Mouse (Mus musculus) liver, embryonic 14.5 days (tissue): ENCODE data around the gene Btg1-ps1. TPM values are rescaled to one million over a fixed set of nuclear protein-coding genes. Genes with fewer than 3 reads are reported as not detected.

Experiments used
- ATAC-seq: fragments of 200-750 bp; cut with Nextera tagmentation; 2 replicates; pipeline ENCODE4 v1.8.0; 2017; ENCODE audit warnings: moderate number of reproducible peaks, mild to moderate bottlenecking, moderate library complexity; ENCODE audit not compliant: insufficient read depth
- DNase-seq, 3 experiments: peaks; one replicate each; pipeline ENCODE4 v3.0.0-alpha.2; 2012 to 2013; ENCODE audit warnings: low read depth in 3 of 3, low spot score in 3 of 3
- H3K27ac ChIP-seq: fragments of 300-500 bp; sonication (generic); 2 replicates; pipeline ENCODE4 v1.5.1; 2014; ENCODE audit warnings: moderate library complexity, mild to moderate bottlenecking, control low read depth, inconsistent platforms
- H3K27me3 ChIP-seq: fragments of 300-500 bp; sonication (generic); 2 replicates; pipeline ENCODE4 v1.6.1; 2014; ENCODE audit warnings: mild to moderate bottlenecking, low read length, moderate library complexity; ENCODE audit not compliant: control insufficient read depth, insufficient read depth
- H3K36me3 ChIP-seq: fragments of 300-500 bp; sonication (generic); replicated peaks from 2 replicates; pipeline ENCODE4 v1.6.1; 2014; ENCODE audit warnings: low read depth; ENCODE audit not compliant: control insufficient read depth, insufficient read depth
- H3K4me1 ChIP-seq, 2 experiments: fragments of 200-500 bp in 1 of 2; fragments of 300-500 bp in 1 of 2; sonication (generic) in 1 of 2; replicated peaks; 2 replicates each; pipeline ENCODE4 v1.6.1; 2012 to 2014; ENCODE audit warnings: antibody characterized with exemption in 1 of 2, inconsistent platforms in 1 of 2, low read length in 1 of 2; ENCODE audit not compliant: control insufficient read depth in 2 of 2, insufficient read depth in 2 of 2
- H3K4me2 ChIP-seq: fragments of 300-500 bp; sonication (generic); 2 replicates; pipeline ENCODE4 v1.6.1; 2014; ENCODE audit warnings: low read depth, mild to moderate bottlenecking, control low read depth, moderate library complexity
- H3K4me3 ChIP-seq, 2 experiments: fragments of 200-500 bp in 1 of 2; fragments of 300-500 bp in 1 of 2; sonication (generic) in 1 of 2; 2 replicates each; pipeline ENCODE4 v1.5.1; 2012 to 2014; ENCODE audit warnings: low read depth in 2 of 2, low read length in 2 of 2, mild to moderate bottlenecking in 2 of 2, control low read depth in 1 of 2, inconsistent platforms in 1 of 2, moderate library complexity in 1 of 2; ENCODE audit not compliant: insufficient read depth in 1 of 2
- H3K9ac ChIP-seq: fragments of 300-500 bp; sonication (generic); replicated peaks from 2 replicates; pipeline ENCODE4 v1.6.1; 2014; ENCODE audit warnings: mild to moderate bottlenecking, control low read depth, moderate library complexity
- H3K9me3 ChIP-seq: fragments of 300-500 bp; sonication (generic); 2 replicates; pipeline ENCODE4 v1.6.1; 2016; ENCODE audit warnings: low read length, mixed read lengths; ENCODE audit not compliant: control insufficient read depth
- CTCF ChIP-seq: IDR thresholded peaks from 2 replicates; pipeline ENCODE4 v1.5.1; 2016; ENCODE audit warnings: antibody characterized with exemption, low read depth, control low read depth
- EP300 ChIP-seq: IDR thresholded peaks from 2 replicates; pipeline ENCODE4 v1.6.1; 2016; ENCODE audit warnings: antibody characterized with exemption, low read depth
- WGBS: fragments of 180-500 bp; shearing (Covaris S2); extraction: QIAGEN DNeasy Blood & Tissue Kit; methylation state at CpG from one replicate; pipeline ENCODE4 v1.1.7; 2014; ENCODE audit not compliant: insufficient replicate concordance; 5-methylcytosine and 5-hydroxymethylcytosine counted together
- polyA plus RNA-seq, 2 experiments: library from polyadenylated mRNA; depleted of rRNA in 1 of 2; stranded (reverse) in 1 of 2; unstranded in 1 of 2; fragments of >200 nt; fragmentation: Nextera tagmentation in 1 of 2; extraction: Ambion mirVana in 1 of 2; gene quantifications; 2 replicates each; pipeline versions ENCODE4 v1.2.1 to v1.2.3; 2012 to 2014

Gene Btg1-ps1
- polyA plus RNA-seq, 2 experiments: not detected

- Histone ChIP-seq H3K4me2 (no peak overlapping the region), H3K36me3 (no peaks in the 10 kb centered on the region), H3K27ac (no peak overlapping the region), H3K4me3 (no peak overlapping the region), H3K4me1 (no peaks in the 10 kb centered on the region), H3K9ac (no peak overlapping the region), H3K9me3 (no peaks in the 10 kb centered on the region), H3K27me3 (no peaks in the 10 kb centered on the region)
- no peak for TF ChIP-seq CTCF
- TF ChIP-seq EP300: no peak
- WGBS: 46% methylated on average over 2 of the region's 2 CpGs
- ATAC-seq (no peak), DNase-seq (no peak)
These were observed 15.2 kb upstream of the Btg1-ps1 start for GRCm38 (mm10) chrX:38033841-38034240.

- no peak for TF ChIP-seq EP300
- no peak for TF ChIP-seq CTCF
- H3K4me2 ChIP-seq: no peak overlapping the region
- no peaks in the 10 kb centered on the region for H3K27me3 ChIP-seq
- WGBS: 12% methylated on average over 2 of the region's 2 CpGs
- no peaks in the 10 kb centered on the region for H3K4me1 ChIP-seq
- H3K36me3 ChIP-seq: no peaks in the 10 kb centered on the region
- DNase-seq: no peak
- no peak overlapping the region for H3K4me3 ChIP-seq
- no peak overlapping the region for H3K9ac ChIP-seq
- H3K9me3 ChIP-seq: no peaks in the 10 kb centered on the region
- no peak for ATAC-seq
- H3K27ac ChIP-seq: no peak overlapping the region
These were observed 9.9 kb downstream of the Btg1-ps1 start for GRCm38 (mm10) chrX:38008756-38009155.

Other genes with a start within 250 kb of the Btg1-ps1 start
- gene Rhox5, start 214.0 kb downstream of the Btg1-ps1 start, polyA plus RNA-seq (2012; rRNA removed): 0.47 and 1.2 TPM in 2 replicates
- gene Rhox5, start 214.0 kb downstream of the Btg1-ps1 start, polyA plus RNA-seq (2014; fragmentation: Nextera tagmentation; extraction: Ambion mirVana): 1.3 TPM in 2 replicates
- gene Rhox6, start 191.9 kb downstream of the Btg1-ps1 start, polyA plus RNA-seq (2012; rRNA removed): not detected in 2 replicates
- gene Rhox6, start 191.9 kb downstream of the Btg1-ps1 start, polyA plus RNA-seq (2014; fragmentation: Nextera tagmentation; extraction: Ambion mirVana): not detected in 2 replicates
- gene Rhox7a, start 187.1 kb downstream of the Btg1-ps1 start, polyA plus RNA-seq (2012; rRNA removed): not detected in 2 replicates
- not detected in 2 replicates for gene Rhox7a, start 187.1 kb downstream of the Btg1-ps1 start, polyA plus RNA-seq (2014; fragmentation: Nextera tagmentation; extraction: Ambion mirVana)
- gene Rhox8, start 139.9 kb downstream of the Btg1-ps1 start, polyA plus RNA-seq (2012; rRNA removed): not detected in 2 replicates
- gene Rhox8, start 139.9 kb downstream of the Btg1-ps1 start, polyA plus RNA-seq (2014; fragmentation: Nextera tagmentation; extraction: Ambion mirVana): not detected in 2 replicates
- gene Rhox7b, start 121.6 kb downstream of the Btg1-ps1 start, polyA plus RNA-seq (2012; rRNA removed): not detected in 2 replicates
- gene Rhox7b, start 121.6 kb downstream of the Btg1-ps1 start, polyA plus RNA-seq (2014; fragmentation: Nextera tagmentation; extraction: Ambion mirVana): not detected in 2 replicates
- not detected in 2 replicates for gene Rhox9, start 117.0 kb downstream of the Btg1-ps1 start, polyA plus RNA-seq (2012; rRNA removed)
- gene Rhox9, start 117.0 kb downstream of the Btg1-ps1 start, polyA plus RNA-seq (2014; fragmentation: Nextera tagmentation; extraction: Ambion mirVana): not detected in 2 replicates
- gene Btg1-ps2, start 24.3 kb upstream of the Btg1-ps1 start, polyA plus RNA-seq (2012; rRNA removed): not detected in 2 replicates
- not detected in 2 replicates for gene Btg1-ps2, start 24.3 kb upstream of the Btg1-ps1 start, polyA plus RNA-seq (2014; fragmentation: Nextera tagmentation; extraction: Ambion mirVana)
- not detected in 2 replicates for gene Rhox10, start 47.7 kb upstream of the Btg1-ps1 start, polyA plus RNA-seq (2012; rRNA removed)
- gene Rhox10, start 47.7 kb upstream of the Btg1-ps1 start, polyA plus RNA-seq (2014; fragmentation: Nextera tagmentation; extraction: Ambion mirVana): not detected in 2 replicates
- not detected in 2 replicates for gene Rhox11, start 66.3 kb upstream of the Btg1-ps1 start, polyA plus RNA-seq (2012; rRNA removed)
- not detected in 2 replicates for gene Rhox11, start 66.3 kb upstream of the Btg1-ps1 start, polyA plus RNA-seq (2014; fragmentation: Nextera tagmentation; extraction: Ambion mirVana)
- not detected in 2 replicates for gene Rhox12, start 92.1 kb upstream of the Btg1-ps1 start, polyA plus RNA-seq (2012; rRNA removed)
- gene Rhox12, start 92.1 kb upstream of the Btg1-ps1 start, polyA plus RNA-seq (2014; fragmentation: Nextera tagmentation; extraction: Ambion mirVana): not detected in 2 replicates
- not detected in 2 replicates for gene Rhox13, start 102.4 kb upstream of the Btg1-ps1 start, polyA plus RNA-seq (2012; rRNA removed)
- gene Rhox13, start 102.4 kb upstream of the Btg1-ps1 start, polyA plus RNA-seq (2014; fragmentation: Nextera tagmentation; extraction: Ambion mirVana): not detected in 2 replicates
- gene Zbtb33, start 171.0 kb upstream of the Btg1-ps1 start, polyA plus RNA-seq (2012; rRNA removed): 1.5 and 2.6 TPM in 2 replicates
- 1.2 and 1.3 TPM in 2 replicates for gene Zbtb33, start 171.0 kb upstream of the Btg1-ps1 start, polyA plus RNA-seq (2014; fragmentation: Nextera tagmentation; extraction: Ambion mirVana)
- 0.41 and 0.44 TPM in 2 replicates for gene Tmem255a, start 233.6 kb upstream of the Btg1-ps1 start, polyA plus RNA-seq (2012; rRNA removed)
- gene Tmem255a, start 233.6 kb upstream of the Btg1-ps1 start, polyA plus RNA-seq (2014; fragmentation: Nextera tagmentation; extraction: Ambion mirVana): 1.4 TPM in 2 replicates